Mouse (Mus musculus) embryo, embryonic 10.5 days (tissue): Measurements from ENCODE around the gene Tnnt2.

ENCODE experiments used
- DNase-seq: peaks from one replicate; pipeline ENCODE4 v3.0.0-alpha.2; 2015; ENCODE audit warnings: low spot score

Gene Tnnt2

DNA sequence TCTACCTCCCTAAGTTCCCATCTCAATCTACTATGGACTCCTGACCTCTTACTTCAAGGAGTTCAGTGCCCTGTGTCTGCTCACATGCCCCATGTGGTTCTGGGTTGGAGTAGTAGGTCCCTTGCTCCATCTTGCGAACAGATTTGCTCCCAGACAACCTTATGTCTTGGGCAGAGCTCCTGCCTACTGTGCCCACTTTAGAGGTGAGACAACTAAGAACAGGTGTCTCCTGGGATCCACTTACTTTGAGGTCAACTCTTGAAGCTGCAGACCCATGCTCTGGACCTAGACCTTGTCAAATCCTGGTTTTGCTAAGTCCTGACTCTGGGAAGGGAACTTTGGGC lies 19.2 kb downstream of the Tnnt2 start:
- no peak for DNase-seq

GRCm38 (mm10) chr1:135856070-135856469 lies 19.9 kb downstream of the Tnnt2 start:
- DNase-seq, result no peak

- DNase-seq, result no peak
Observed at GRCm38 (mm10) chr1:135857137-135857775, 21.1 kb downstream of the Tnnt2 start.

DNA sequence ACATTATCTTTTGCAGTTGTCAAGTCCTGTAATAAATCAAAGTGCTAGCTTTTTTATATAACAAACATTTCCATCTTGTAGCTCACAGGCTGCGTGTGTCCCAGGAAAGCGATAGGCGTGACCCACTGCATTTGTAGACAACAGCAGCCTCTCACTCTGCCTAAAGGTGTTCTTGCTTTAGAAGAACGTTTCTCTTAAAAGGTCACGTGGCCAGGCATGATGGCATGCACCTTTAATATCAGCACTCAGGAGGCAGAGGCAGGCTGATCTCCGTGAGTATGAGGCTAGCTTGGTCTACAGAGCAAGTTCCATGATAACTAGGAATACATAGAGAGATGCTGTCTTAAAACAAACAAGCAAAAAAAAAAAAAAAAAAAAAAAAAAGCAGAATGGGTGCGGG lies 22.4 kb downstream of the Tnnt2 start:
- DNase-seq, result no peak

DNA sequence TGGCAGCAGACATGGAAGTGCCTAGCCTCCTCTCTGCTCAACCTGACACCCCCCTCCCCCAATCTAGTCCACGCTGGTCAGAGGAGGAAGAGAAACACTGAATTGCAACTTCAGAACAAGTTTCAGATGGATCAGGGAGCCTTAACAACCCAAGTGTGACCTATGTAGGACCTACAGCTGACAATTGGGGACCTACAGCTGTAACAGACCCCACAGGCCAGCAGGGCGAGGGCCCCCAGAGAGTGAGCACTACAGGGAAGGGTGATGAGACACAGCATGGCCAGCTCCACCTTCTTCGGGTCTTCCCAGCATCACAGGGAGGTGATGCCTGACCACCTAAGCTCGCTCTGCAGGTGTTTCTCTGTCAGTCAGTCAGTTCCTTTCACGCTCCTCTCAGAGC lies 24.9 kb downstream of the Tnnt2 start:
- no peak for DNase-seq

- DNase-seq, result no peak
Observed at GRCm38 (mm10) chr1:135861980-135862552, 25.9 kb downstream of the Tnnt2 start.

GRCm38 (mm10) chr1:135862561-135862960 lies 26.4 kb downstream of the Tnnt2 start:
- DNase-seq, result no peak

DNA sequence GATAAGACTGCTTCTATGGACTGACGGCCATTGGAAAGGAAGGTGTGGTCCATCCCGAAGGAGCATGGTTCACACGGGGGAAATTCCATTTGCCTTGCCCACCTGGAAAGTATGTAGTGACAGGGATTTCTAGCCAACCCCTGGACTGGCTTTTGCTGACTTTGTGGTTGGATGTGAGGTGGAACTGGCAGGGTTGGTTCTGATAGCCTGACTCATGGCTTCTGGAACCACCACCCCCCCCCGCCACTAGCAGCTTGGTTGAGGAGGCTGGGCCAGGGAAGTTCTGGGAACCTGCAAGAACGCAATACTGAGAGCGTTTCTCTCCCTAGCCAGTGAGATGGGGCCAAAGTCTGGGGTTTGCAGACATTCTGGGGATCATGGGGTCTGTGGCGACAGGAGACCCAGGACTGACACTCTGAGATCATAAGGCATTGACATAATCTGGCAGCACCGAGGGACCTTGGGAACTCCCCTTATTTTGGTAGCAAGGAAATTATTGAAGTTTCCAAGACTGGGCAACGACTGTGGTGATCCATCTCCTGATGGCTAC lies 27.7 kb downstream of the Tnnt2 start:
- DNase-seq, result no peak

- no peak for DNase-seq
Observed at GRCm38 (mm10) chr1:135864830-135865229, 28.7 kb downstream of the Tnnt2 start.

DNA sequence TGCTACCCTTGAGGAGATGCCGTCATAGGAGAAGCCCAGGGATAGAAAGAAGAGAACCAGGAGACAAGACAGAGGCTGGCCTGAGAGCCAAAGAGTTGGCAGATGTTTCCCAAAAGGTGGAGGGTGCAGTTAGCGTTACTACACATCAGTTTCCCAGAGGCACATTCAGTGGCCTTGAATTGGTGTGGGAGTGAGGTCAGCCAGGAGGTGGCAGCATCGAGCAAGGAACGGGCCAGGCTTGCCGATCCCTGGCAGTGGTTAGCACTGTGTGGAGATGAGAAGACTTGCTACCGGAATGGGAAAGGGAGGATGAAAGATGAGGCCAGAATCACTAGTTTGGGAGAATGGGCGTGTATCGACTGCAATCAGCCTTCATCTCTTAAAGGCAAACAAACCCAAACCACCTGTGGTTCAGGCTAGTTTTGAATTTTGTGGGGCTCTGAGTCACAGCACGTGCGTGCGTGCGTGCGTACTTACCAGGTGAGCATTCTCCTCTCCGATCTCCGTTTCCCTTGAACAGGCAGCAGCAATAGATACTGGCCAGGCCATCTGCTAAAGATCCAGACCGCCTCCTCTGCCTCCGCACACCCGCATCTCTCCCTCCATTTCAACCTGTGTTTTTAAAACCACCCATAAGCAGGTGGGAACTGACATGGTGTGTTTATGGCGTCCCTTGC lies 29.5 kb downstream of the Tnnt2 start:
- DNase-seq, result peak; percentile 88

- no peak for DNase-seq
Observed at GRCm38 (mm10) chr1:135868570-135868969, 32.4 kb downstream of the Tnnt2 start.

GRCm38 (mm10) chr1:135872991-135873390 lies 36.8 kb downstream of the Tnnt2 start:
- DNase-seq, result no peak

DNA sequence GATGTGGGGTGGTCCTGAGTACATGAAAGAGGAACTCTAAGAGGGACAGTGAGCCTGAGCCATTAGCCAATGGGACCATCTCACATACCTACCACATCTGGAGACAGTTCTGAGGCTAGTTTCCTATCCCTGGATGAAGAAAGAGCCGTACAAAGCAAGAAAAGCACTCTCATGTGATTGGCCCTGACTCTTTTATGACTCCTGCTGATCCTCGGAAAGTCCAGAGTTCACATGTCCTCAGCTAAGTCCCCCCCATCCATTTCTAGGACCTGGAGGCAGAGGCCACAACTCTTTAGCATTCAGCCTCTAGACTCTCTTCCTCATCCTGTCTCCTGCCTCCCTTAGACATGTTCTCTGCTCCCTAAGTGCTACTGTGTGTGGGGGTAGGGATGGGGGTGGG lies 41.1 kb downstream of the Tnnt2 start:
- DNase-seq, result no peak

DNA sequence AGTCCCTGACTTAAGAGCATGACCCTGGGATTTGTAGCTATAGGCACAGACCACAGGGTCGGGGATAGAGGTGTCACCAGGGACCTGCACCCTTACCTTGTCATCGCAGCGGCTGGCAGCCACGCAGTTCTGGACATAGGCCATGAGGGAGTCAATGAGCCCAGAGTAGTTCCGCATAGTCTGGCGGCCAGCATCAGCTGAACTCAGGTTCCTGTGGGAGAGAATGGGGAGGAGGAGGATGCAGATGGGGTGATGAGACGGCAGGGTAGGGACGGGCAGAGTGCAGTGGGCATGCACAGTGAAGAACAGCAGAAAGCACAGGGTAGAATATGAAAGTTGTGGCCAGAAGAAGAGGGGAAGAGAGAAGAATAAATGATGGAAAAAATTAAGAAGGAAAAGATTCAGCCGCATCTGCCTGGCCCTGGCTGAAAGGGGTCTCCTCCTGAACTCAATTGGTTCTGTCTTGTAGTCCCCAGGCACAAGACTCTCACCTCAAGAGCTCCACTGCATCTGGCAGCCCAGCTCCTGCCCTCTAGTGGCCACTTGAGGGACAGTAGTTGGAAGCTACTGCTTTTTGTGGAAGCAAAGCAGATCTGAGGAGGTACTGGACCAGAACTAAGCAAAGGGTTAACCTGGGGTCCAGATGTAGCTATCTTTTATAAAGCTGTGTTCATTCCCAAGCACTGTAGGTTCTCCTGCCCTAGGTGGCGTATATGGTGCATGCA lies 46.4 kb downstream of the Tnnt2 start:
- DNase-seq, result peak; percentile 80

DNA sequence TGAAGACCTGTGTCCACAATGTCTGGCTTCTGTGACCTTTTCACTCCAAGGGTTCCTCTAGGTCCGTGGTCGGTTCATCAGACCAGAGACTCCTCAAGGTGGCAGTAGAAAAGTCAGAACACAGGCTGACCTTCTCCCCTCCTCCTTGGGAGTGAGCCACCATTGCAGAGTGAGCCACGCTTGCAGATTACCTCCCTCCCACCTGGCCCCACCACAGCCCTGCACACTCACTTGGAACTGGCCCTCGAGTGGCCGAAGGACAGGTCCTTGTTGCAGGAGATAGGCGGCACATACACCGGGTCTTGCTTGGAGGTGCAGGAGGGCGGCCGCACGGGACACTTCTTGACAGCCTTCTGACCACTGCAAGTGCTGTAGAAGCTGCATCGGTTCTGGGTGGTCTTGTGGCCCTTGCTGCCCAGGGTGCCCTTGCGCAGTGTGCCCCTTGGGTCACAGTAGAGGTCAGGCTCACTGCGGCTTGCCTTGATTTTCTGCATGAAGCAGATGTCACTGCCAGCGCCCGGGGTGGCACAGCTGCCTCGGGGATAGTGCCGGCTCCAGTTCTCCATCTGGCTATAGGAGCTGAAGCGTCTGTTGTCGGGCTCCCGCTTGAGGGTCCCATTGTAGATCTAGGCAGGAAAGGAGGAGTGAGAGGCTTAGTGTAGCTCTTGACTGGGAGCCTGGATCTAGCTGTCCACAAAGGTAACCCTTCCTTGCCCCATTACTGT lies 53.5 kb downstream of the Tnnt2 start:
- no peak for DNase-seq

DNA sequence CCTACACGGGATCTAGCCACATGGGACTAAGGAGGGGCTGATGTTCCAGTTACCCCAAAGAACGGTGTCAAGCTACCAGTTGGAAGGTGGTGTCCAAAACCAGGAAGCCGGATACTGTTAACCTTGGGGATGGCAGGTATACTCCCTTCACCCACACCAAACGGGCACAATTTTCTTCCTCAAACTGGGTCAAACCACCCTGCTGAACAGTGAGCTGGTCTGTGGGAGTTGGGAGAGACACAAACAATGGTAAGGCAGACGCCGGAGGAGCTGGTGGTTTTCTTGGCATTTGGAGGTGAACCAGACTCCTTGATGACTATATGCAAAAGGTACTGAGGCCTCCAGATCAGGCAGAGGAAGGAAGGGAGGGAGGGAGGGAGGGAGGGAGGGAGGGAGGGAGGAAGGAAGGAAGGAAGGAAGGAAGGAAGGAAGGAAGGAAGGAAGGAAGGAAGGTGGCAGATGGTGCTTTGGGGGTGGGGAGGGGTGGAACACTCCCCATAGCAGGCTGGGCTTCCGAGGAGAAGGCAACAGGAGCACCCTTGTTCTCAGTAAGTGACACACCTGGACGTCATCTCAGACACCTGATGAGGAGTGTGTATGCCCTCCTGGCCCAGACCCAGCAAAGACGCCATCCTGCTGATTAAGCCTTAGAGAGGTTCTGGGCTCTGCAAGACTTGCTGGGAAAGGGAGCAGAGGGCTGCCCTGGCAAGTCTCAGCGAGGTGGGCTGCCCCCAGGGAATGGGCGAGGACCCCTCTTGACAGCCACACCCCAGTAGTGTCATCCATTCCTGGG lies 55.5 kb downstream of the Tnnt2 start:
- DNase-seq, result no peak

DNA sequence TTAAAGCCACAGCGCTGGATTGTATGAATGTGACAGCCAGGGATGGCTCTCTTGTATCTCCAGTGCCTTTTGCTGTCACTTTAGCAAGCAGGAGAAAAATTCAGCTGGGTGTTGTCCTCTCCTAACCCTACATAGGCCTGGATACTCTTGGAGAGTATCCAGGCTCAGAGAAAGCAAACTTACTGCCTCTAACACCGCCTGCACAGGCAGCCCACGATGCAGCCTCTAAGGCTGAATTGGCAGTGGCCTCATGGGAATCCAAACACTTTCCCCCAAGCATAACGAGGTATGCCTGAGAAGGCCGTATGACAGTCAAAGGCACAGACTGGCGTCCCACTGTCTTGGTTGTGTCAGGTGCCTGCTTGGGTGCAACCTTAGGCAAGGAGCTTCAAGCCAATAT lies 56.1 kb downstream of the Tnnt2 start:
- DNase-seq, result no peak

GRCm38 (mm10) chr1:135892764-135893163 lies 56.6 kb downstream of the Tnnt2 start:
- no peak for DNase-seq

DNA sequence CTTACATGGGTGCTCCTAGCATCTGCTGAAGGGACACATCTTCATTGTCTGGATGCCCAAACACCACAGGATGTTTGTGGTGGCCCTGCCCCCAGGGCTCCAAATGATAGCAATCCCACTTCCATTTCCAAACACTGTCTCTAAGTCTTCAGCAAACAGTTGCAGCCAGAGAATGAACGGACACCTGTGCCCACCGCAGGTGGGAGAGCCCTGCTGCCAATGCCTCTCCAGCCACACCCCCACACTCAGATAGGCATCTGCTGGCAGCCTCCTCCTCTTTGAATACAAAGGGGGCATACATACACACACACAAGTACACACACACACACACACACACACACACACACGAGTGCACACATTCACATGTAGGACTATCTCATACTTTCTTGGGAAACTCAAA lies 57.2 kb downstream of the Tnnt2 start:
- no peak for DNase-seq

- DNase-seq, result no peak
Observed at GRCm38 (mm10) chr1:135895367-135895766, 59.2 kb downstream of the Tnnt2 start.

- no peak for DNase-seq
Observed at GRCm38 (mm10) chr1:135899295-135899694, 63.1 kb downstream of the Tnnt2 start.
